Mouse (Mus musculus) bone marrow, adult 2 months (tissue): Measurements from ENCODE around the gene Atf5.

Source experiments
- CTCF ChIP-seq: fragments of 200-500 bp; IDR thresholded peaks from 2 replicates; pipeline ENCODE4 v1.5.1; 2011; ENCODE audit warnings: low read length, control low read depth; ENCODE audit not compliant: control insufficient read depth, insufficient read depth
- POLR2A ChIP-seq: fragments of 200-500 bp; IDR thresholded peaks from 2 replicates; pipeline ENCODE4 v1.6.1; 2011; ENCODE audit warnings: low read depth, mild to moderate bottlenecking, control low read depth, low read length, borderline replicate concordance; ENCODE audit not compliant: control insufficient read depth

GRCm38 (mm10) chr7:44846804-44847203, 30.3 kb upstream of the Atf5 start:
- TF ChIP-seq CTCF, result no peak
- no peak for TF ChIP-seq POLR2A
